Mouse (Mus musculus): ENCODE data around the gene Ngrn. TPM values are rescaled to one million over a fixed set of nuclear protein-coding genes. Genes with fewer than 3 reads are reported as not detected.

Ngrn gene
- total RNA-seq, 2 experiments from 2014 or later = 21.8 to 28.1 TPM

- ATAC-seq (ENCODE audit: poor library complexity, severe bottlenecking) = no peak
Measured at GRCm38 (mm10) chr7:80257706-80258105, 3.3 kb upstream of the Ngrn start.

DNA sequence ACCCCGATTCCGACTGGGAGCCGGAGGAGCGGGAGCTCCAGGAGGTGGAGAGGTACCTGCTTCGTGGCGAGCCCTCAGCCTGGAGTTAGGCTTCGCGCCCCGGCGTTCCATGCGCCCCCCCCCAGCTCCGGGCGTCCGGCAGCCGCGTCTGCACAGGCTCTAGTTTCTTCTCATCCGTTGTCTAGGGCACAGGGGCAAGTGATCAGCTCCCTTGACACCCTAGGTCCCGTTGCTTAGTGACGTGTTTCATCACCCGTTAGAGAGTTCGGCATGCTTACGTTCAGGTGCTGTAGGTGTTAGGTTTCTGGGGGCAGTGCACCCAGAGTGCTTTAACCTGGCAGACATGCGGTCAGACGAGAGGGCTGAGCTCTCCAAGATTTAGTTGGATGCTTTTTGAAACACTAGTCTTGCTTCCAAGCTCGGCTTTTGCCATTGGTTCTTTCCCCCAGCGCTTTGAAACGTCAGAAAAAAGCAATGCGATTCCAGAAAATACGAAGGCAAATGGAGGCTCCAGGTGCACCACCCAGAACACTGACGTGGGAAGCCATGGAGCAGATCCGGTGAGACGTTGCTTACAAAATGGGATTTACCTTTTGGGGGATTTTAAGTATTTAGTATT, 466 bp downstream of the Ngrn start:
- ATAC-seq (ENCODE audit: poor library complexity, severe bottlenecking) = no peak; the same call in none of the 2 replicates

DNA sequence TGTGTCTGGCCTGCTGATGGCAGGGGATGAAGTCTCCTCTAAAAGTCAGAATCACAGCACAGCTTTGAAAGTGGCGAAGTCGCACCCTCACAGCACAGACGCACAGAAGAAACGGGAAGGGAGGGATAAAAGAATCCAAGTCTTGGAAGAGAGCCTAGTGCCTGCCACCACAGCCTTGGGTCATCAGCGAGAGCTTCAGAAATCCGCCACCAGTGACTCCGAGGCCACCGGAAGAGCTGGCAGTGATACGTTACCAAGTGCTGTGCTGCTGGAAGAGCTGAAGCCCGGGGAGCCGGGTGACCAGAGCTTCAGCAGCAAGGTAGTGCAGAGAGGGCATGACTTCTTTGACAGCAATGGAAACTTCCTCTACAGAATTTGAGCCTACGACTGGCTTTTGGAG, 3.6 kb downstream of the Ngrn start:
- no peak for ATAC-seq (ENCODE audit: poor library complexity, severe bottlenecking)

GRCm38 (mm10) chr7:80267764-80268163, 6.7 kb downstream of the Ngrn start:
- no peak for ATAC-seq (ENCODE audit: poor library complexity, severe bottlenecking)

DNA sequence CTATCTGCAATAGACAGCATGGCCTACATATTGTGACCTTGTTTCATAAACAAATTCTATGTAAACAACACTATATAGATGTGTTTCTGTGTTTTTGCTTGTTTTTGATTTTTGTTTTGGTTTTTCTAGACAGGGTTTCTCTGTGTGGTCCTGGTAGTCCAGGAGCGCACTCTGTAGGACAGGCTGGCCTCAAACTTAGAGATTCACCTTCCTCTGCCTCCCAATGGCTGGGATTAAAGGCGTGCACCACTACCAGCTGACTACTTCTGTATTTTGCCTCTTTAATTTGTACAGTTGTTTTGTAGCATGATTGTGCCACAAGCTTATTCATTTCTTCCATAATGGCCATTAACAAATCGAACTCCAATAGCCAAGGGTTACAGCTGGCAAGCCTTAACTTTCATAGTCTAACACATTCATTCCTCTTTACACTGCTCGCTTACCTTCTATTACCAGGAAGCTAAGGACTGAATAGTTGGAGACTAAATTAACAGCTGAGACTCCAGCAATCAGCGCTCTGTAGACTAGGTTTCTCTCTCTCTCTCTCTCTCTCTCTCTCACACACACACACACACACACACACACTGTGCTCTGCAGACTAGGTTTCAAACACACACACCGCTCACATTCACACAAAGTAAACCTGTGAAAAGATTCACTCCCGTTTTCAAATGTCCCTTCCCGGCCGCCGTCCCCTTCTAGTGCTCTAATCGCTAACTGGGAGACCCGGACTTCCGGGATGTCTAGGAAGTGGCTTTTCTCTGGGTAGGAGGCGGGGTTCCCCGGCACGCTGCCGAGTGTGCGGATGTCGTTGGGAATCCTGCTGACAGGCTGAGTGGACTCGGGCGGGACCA, 8.1 kb downstream of the Ngrn start, which contains the start of gene Vps33b:
TSS of gene Vps33b (plus strand) at position 753 of the 854 bp plus-strand sequence.
- peak; percentile 98 for ATAC-seq (ENCODE audit: poor library complexity, severe bottlenecking)

GRCm38 (mm10) chr7:80269751-80270255, 8.8 kb downstream of the Ngrn start:
- ATAC-seq (ENCODE audit: poor library complexity, severe bottlenecking) = peak; percentile 27; the same call in 1 of the 2 replicates

DNA sequence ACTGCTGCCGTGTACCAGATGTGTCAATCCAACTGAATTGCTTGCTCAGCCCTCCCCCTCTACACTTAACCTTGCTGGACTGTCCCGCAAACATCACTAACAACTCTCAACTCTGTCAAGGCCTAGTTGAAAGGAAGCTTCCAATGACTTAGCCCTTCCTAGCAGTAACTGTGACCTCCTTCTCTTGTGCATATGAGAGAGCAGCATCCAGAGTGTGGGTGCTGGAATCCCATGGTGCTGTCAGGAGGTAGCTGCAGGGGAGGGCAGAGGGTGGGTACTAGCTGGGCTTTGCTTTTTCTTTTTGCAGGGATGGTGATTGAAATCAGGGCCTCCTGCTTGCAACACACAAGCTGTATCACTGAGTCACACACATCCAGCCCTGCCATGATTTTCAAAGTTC, 12.4 kb downstream of the Ngrn start:
- ATAC-seq (ENCODE audit: poor library complexity, severe bottlenecking) = no peak

DNA sequence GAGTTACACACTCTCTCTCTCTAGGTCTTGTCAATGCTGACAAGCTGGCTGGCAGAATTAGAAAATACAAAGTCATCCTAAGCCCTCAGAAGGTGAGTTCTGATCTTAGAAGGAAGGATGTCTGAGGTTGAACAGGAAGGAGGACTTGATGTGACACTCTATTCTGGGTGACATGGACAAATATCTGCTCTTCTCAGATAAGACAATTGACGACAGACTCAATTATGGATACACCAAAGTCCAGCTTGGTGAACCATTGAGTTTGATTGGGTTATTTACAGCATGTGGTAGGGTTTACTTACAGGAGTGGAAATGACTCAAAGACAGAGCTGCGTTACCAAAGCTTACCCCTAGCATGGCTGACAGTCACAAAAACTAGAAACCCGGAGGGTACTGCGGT, 15.4 kb downstream of the Ngrn start:
- ATAC-seq (ENCODE audit: poor library complexity, severe bottlenecking) = no peak

DNA sequence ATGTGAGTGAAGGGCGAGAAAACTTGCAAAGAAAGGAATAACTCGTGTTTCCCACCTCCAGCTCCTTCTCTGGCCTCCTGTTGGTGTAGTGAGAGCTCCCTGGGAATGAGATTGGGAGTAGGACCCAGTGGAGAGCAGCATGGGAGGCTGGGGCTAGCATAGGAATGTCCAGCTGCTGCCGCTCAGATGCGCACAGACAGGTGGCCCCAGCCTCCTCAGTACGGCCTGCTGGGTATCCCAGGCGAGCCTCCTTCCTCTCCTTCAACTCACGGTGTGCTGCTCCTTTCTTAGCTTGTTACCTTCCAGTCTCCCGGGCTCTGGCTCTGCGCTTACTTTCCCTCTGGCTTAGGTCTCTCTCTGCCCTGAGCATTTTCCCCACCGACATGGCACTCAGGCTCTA, 19.0 kb downstream of the Ngrn start:
- ATAC-seq (ENCODE audit: poor library complexity, severe bottlenecking) = no peak

DNA sequence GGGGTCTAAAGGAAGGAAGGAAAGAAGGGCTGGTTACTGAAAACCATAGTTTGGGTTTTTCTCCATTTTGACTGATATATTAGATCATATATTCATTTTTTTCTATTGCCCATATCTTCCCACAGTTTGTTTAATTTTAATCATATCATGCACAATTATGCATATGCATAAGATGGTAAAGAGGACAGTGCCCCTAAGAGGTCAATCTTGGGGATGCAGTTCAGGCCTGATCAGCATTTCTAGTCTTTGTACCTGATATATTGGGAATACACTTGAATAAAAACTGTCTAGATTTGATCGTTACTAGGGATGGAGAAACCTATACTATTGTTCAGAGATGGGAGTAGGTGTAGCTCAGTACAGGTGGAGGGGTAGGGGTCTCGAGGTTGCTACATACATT, 20.0 kb downstream of the Ngrn start:
- ATAC-seq (ENCODE audit: poor library complexity, severe bottlenecking) = no peak

DNA sequence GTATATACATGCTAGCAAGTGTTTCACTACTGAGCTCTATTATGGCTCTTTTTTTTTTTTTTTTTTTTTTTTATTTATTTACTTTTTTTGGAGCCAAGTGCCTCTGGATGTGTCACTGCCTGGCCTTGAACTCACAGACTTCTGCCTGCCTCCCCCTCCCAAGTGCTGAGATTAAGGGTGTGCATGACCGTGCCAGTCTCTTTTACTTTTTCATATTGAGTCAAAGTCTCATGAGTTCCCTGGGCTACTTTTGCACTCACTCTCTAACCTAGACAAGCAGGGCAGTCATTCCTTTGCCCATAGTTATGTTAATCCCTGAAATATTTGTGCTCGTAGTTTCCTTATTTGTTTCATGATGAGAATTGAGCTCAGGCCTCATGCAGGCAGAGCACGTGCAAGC, 20.6 kb downstream of the Ngrn start:
- ATAC-seq (ENCODE audit: poor library complexity, severe bottlenecking) = no peak

- ATAC-seq (ENCODE audit: poor library complexity, severe bottlenecking) = no peak
Measured at GRCm38 (mm10) chr7:80283226-80283918, 22.4 kb downstream of the Ngrn start.

GRCm38 (mm10) chr7:80284391-80284790, 23.4 kb downstream of the Ngrn start:
- ATAC-seq (ENCODE audit: poor library complexity, severe bottlenecking) = no peak

- ATAC-seq (ENCODE audit: poor library complexity, severe bottlenecking) = no peak
Measured at GRCm38 (mm10) chr7:80285725-80286124, 24.7 kb downstream of the Ngrn start.

DNA sequence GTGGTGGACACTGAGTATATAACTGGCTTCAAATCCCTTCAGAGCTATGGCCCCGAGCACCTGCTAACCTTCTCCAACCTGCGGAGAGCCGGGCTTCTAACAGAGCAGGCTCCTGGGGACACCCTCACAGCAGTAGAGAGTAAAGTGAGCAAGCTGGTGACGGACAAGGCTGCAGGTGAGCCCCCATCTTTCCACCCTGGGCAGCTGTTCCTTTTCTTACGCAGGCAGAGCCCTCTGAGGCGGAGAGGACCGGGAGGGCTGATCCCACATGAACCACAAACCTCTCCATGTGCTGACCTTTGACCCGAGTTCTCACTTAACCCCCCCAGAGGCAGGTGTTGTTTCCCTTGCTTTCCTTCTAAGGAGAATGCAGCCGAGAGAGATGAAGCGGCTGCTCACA, 26.7 kb downstream of the Ngrn start:
- no peak for ATAC-seq (ENCODE audit: poor library complexity, severe bottlenecking)

DNA sequence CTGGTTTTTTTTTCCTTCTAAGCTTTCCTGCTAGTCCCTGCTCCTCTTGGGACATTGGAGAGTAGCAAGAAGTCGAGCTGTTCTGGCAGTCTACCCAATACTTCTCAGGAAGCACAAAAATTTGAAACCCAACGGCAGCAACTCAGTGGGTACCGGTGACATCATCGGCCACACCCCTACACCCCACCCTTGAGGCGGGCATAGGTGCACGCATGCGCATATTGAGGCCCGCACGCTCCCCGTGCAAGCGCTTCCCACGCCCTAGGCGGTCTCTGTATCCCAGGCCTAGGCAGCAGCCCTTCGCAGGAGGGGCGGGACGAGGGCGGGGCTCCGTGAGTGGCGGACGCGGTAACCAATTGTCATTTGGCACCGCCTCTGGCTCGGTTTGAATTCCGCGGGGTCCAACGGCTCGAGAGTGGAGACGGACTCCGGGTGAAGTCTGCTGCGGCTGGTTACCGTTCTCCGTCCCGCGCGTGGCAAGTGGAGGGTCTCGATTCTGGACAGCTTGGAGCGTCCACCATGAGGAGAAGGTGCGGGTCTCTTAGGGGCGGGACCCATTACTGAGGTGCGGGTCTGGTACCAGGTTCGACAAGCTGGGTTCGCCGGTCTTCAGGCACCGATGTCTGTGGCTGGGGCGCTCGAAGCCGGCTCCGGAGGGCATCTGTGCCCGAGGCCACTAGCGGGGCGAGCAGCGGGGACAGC, 33.2 kb downstream of the Ngrn start, which contains the start of gene Prc1:
TSS of gene Prc1 (plus strand) at position 389 of the 702 bp plus-strand sequence.
- ATAC-seq (ENCODE audit: poor library complexity, severe bottlenecking) = peak; percentile 100

- peak; percentile 38 for ATAC-seq (ENCODE audit: poor library complexity, severe bottlenecking)
Measured at GRCm38 (mm10) chr7:80294764-80295648, 34.0 kb downstream of the Ngrn start.

DNA sequence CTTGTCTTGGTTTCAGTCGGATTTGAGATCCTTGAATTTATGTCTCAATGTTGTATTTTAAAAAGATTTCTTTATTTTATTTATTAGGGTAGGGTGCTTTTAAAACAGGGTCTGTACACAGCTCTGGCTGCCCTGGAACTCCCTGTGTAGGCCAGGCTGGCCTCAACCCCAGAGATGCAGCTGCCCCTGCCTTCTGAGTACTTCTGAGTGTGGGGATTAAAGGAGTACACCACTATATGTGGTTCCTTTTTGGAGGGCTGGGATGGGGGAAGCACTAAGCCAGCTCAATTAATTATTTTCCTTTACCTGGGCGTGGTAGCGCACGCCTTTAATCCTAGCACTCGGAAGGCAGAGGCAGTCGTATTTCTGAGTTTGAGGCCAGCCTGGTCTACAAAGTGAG, 35.4 kb downstream of the Ngrn start:
- ATAC-seq (ENCODE audit: poor library complexity, severe bottlenecking) = no peak

DNA sequence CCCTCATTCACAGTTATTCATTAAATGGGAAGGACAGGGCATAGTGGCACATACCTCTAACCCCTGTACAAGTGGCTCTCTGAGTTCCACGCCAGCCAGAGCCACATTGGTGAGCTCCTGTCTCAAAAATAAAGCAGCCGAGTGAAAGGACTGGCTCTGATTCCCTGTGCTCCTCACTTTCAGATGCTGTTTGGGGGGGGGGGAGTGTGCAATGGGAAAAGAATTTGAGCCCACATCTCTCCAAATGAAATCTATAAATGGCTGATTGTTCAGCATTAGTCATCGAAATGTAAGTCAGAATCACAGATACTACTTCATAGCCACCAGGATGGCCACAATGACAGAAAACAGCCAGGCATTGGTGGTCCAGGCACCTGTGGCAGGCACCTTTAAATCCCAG, 36.0 kb downstream of the Ngrn start:
- no peak for ATAC-seq (ENCODE audit: poor library complexity, severe bottlenecking)

DNA sequence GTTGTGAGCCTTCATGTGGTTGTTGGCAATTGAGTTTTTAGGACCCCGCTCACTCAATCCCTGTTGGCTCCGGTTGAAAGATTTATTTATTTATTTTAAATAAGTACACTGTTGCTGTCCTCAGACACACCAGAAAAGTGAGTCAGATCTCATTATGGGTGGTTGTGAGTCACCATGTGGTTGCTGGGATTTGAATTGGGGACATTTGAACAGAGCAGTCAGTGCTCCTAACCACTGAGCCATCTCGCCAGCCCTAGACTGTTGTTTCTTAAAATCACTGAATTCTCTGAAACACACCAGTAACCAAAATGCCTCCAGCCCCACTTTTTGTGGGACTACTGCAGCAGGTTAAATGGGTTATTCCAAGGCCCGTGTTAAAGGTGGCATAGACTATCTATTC, 37.7 kb downstream of the Ngrn start:
- ATAC-seq (ENCODE audit: poor library complexity, severe bottlenecking) = no peak
